Mouse (Mus musculus): ENCODE measurements at regions not wholly inside any gene's neighbourhood (a gene's known extent, or its start where the extent isn't known, plus 50 kb on each side); places are given as distances from the start of the nearest gene placed in this dataset. TPM values are rescaled to one million over a fixed set of nuclear protein-coding genes. Genes with fewer than 3 reads are reported as not detected.
"Not testable (repeated sequence)": the region's sequence is repeated elsewhere in the genome, so short reads cannot be mapped to it uniquely, and the experiment has no call there.

GRCm38 (mm10) chr7:113711356-113711755 lies 54.4 kb upstream of the Spon1 start:
- not testable (repeated sequence) for H3K9ac ChIP-seq (replicated peaks; ENCODE audit: low read length); H3K4me2 ChIP-seq (ENCODE audit: low read length); H3K4me1 ChIP-seq (ENCODE audit: control insufficient read depth, insufficient read depth, low read length); H3K4me3 ChIP-seq (replicated peaks; ENCODE audit: low read depth, low read length); H3K27me3 ChIP-seq (ENCODE audit: control insufficient read depth, insufficient read depth, low read length); DNase-seq; H3K27ac ChIP-seq (replicated peaks; ENCODE audit: low read depth, low read length); H3K36me3 ChIP-seq (ENCODE audit: control insufficient read depth, insufficient read depth, low read length); ATAC-seq (ENCODE audit: low FRiP score, low TSS enrichment); H3K9me3 ChIP-seq (ENCODE audit: control insufficient read depth, low read length)
- WGBS: 76% methylated on average over 3 of the region's 3 CpGs

Small RNA genes lying in the stretch of these regions (microRNA-seq; reads per million reads assigned to microRNA genes)
- not detected for gene Gm23700

Data from midbrain, embryonic 14.5 days (tissue).